Mouse (Mus musculus) midbrain, embryonic 16.5 days (tissue): ENCODE results near the gene Rbm20. TPM values are rescaled to one million over a fixed set of nuclear protein-coding genes. Genes with fewer than 3 reads are reported as not detected.
A peak's percentile ranks its signal among the peaks of the same experiment; 100 is the strongest.

Experiments
- ATAC-seq: fragments of 200-750 bp; cut with Nextera tagmentation; 2 replicates; pipeline ENCODE4 v1.8.0; 2017; ENCODE audit warnings: moderate TSS enrichment
- H3K27ac ChIP-seq: fragments of 300-500 bp; sonication (generic); 2 replicates; pipeline ENCODE4 v1.5.1; 2014; ENCODE audit warnings: mild to moderate bottlenecking, low read length, mixed read lengths
- H3K27me3 ChIP-seq: fragments of 300-500 bp; sonication (generic); 2 replicates; pipeline ENCODE4 v1.6.1; 2014; ENCODE audit warnings: low read depth, low read length, mixed read lengths; ENCODE audit not compliant: control insufficient read depth, insufficient read depth
- H3K36me3 ChIP-seq: fragments of 300-500 bp; sonication (generic); 2 replicates; pipeline ENCODE4 v1.6.1; 2014; ENCODE audit warnings: mild to moderate bottlenecking, low read length, moderate library complexity, mixed read lengths; ENCODE audit not compliant: control insufficient read depth, insufficient read depth
- H3K4me1 ChIP-seq: fragments of 300-500 bp; sonication (generic); 2 replicates; pipeline ENCODE4 v1.6.1; 2014; ENCODE audit warnings: mild to moderate bottlenecking, low read length, mixed read lengths; ENCODE audit not compliant: control insufficient read depth, insufficient read depth
- H3K4me2 ChIP-seq: fragments of 300-500 bp; sonication (generic); 2 replicates; pipeline ENCODE4 v1.6.1; 2014; ENCODE audit warnings: mild to moderate bottlenecking, low read length, mixed read lengths
- H3K4me3 ChIP-seq: fragments of 300-500 bp; sonication (generic); 2 replicates; pipeline ENCODE4 v1.5.1; 2014; ENCODE audit warnings: low read depth, mild to moderate bottlenecking, low read length, moderate library complexity, mixed read lengths
- H3K9ac ChIP-seq: fragments of 300-500 bp; sonication (generic); 2 replicates; pipeline ENCODE4 v1.6.1; 2014; ENCODE audit warnings: low read depth, low read length, mixed read lengths
- H3K9me3 ChIP-seq: fragments of 300-500 bp; sonication (generic); replicated peaks from 2 replicates; pipeline ENCODE4 v1.6.1; 2014; ENCODE audit warnings: mild to moderate bottlenecking, low read length, mixed read lengths; ENCODE audit not compliant: control insufficient read depth, poor library complexity, severe bottlenecking
- WGBS: fragments of 180-500 bp; shearing (Covaris S2); extraction: QIAGEN DNeasy Blood & Tissue Kit; methylation state at CpG from one replicate; pipeline ENCODE4 v1.1.7; 2014; 5-methylcytosine and 5-hydroxymethylcytosine counted together
- polyA plus RNA-seq: library from polyadenylated mRNA; unstranded; fragments of >200 nt; fragmentation: Nextera tagmentation; extraction: Ambion mirVana; gene quantifications from 2 replicates; pipeline ENCODE4 v1.2.1, GENCODE M21; 2015

Rbm20 gene
- polyA plus RNA-seq, 1 experiment from 2014 or later = 0.75 TPM

DNA sequence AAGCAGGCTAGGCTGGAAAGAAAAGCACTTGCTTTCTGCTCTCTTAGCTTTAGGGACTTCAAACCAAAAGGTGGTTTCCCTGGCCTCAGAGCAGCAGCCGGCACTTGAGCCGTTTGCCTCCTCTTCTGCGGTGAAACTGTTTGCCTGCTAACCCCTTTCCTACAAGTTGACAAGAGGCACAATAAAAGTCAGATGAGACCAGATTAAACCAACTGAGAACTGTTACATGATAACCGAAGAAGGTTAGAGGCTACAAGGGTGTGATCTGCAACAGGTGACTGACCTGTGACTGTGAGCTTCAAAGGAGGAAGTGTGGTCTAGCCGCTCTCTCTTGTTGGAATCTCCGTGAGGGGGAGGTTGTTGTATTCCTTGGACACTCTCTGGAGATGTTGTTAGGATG, 194.4 kb downstream of the Rbm20 start:
- peaks cover 4% of the 10 kb centered on the region; the same call in 1 of the 2 replicates for H3K4me1 ChIP-seq
- no peak overlapping the region for H3K4me3 ChIP-seq
- H3K36me3 ChIP-seq = no peaks in the 10 kb centered on the region
- H3K9ac ChIP-seq = no peak overlapping the region
- H3K4me2 ChIP-seq = no peak overlapping the region
- ATAC-seq = no peak
- WGBS = 82% methylated on average over 6 of the region's 6 CpGs
- H3K9me3 ChIP-seq = no peaks in the 10 kb centered on the region
- H3K27me3 ChIP-seq = no peaks in the 10 kb centered on the region
- no peak overlapping the region for H3K27ac ChIP-seq

DNA sequence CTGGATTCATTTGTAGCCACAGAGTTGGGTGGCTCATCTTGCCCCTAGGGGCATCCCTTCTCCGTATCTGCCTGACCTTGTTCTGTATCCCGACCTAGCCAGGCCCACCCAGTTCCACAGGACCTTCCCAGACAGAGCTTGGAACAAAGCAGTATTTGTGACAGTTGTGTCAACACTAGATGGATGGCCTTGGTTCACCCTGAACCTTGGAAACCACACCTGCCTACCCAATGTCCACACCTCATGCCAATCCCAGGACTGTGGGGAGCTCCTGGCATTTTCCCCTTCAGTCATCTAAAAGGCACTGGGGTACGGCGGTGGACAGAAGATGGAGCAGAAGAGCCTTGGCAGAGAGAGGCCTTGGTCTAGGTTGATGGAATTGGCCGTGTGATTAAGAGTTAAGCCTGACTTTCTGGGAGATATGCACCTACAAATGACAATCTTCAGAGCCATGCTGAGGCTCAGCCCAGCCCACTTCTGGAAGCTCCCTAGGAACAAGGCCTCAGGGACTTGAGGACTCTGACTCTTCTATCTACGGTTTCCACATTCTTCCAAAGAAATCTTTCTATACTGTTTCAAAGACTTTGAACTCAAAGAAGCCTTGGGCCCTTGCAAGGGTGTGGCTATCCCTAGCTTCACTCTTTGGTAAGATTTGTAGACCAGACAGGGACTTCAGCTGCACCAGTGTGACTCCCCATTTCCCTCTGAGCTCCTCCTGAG, 196.0 kb downstream of the Rbm20 start:
- no peak overlapping the region for H3K4me3 ChIP-seq
- no peak overlapping the region for H3K9ac ChIP-seq
- H3K9me3 ChIP-seq = no peaks in the 10 kb centered on the region
- WGBS = 90% methylated on average over 6 of the region's 6 CpGs
- H3K27ac ChIP-seq = no peak overlapping the region
- H3K36me3 ChIP-seq = no peaks in the 10 kb centered on the region
- no peak overlapping the region for H3K4me2 ChIP-seq
- no peak for ATAC-seq
- peaks cover 4% of the 10 kb centered on the region; the same call in 1 of the 2 replicates for H3K4me1 ChIP-seq
- no peaks in the 10 kb centered on the region for H3K27me3 ChIP-seq

DNA sequence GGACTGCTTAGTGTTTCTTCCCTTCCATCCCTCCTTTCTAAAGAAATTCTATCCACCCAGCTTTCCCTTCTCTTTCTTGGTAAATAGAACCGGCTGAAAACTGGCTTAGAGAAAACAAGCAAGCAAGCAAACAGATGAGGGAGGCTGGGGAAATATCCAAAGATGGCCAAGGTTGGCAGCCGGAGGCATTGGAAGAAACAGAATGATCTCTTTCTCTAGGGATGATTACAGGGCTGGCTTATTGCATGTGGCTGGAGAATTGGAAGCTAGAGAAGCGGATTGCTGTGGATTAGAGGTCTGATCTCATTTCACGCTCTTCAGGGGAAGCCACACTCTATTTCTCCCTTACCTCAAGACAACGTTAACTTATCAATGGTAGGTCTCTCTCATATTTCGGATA, 198.1 kb downstream of the Rbm20 start:
- 36% methylated on average over 6 of the region's 6 CpGs for WGBS
- Histone ChIP-seq H3K4me3 (no peak overlapping the region), H3K9ac (no peak overlapping the region), H3K27me3 (no peaks in the 10 kb centered on the region), H3K4me2 (no peak overlapping the region), H3K27ac (peak overlapping the region; percentile 29; the same call in 1 of the 2 replicates), H3K9me3 (no peaks in the 10 kb centered on the region), H3K4me1 (peaks cover 4% of the 10 kb centered on the region; the same call in 1 of the 2 replicates), H3K36me3 (no peaks in the 10 kb centered on the region)
- ATAC-seq = no peak

DNA sequence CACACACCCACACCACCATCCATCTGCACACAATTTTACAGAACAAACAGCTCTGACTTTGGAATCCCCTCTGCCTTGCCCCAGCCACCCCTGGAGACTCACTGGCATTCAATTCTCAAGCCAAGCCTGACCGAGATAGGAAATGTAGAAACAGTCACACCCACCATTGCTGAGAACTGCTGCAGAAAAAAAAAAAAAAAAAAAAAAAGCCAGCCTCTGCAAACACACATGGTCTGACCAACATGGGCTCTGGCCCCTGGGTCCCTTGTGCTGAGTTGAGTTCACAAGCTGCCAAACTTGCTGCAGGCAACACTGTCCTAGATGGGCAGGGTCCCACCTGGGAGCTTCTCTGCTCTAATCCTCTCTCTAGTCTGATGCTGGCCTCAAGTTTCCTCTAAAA, 200.7 kb downstream of the Rbm20 start:
- Histone ChIP-seq H3K36me3 (no peaks in the 10 kb centered on the region), H3K27ac (no peak overlapping the region), H3K9me3 (no peaks in the 10 kb centered on the region), H3K4me2 (no peak overlapping the region), H3K4me1 (peaks cover 4% of the 10 kb centered on the region; the same call in 1 of the 2 replicates), H3K4me3 (no peak overlapping the region), H3K27me3 (no peaks in the 10 kb centered on the region), H3K9ac (no peak overlapping the region)
- no peak for ATAC-seq
- WGBS = 44% methylated on average over 1 of the region's 1 CpGs

DNA sequence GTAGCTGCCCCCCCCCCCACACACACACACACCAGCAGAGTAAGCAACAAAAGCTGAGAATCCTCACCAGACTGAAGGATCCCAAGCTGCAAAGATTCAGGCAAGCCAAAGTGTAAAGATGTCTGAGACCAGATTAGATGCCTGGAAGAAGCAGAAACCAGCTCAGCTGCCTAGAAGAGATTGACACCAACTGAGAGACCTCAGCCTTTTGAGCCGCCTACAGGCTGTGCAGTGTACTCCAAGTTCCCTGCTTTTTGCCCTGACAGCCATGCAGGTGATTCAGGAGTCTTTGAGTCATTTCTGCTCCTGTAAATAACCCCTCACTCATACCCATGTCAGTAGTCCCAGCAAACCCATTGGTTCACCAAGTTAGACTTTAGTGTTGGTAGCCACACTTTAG, 203.4 kb downstream of the Rbm20 start:
- WGBS = 75% methylated on average over 1 of the region's 1 CpGs
- Histone ChIP-seq H3K27ac (no peak overlapping the region), H3K9me3 (no peaks in the 10 kb centered on the region), H3K36me3 (no peaks in the 10 kb centered on the region), H3K27me3 (no peaks in the 10 kb centered on the region), H3K4me3 (no peak overlapping the region), H3K9ac (no peak overlapping the region), H3K4me2 (no peak overlapping the region), H3K4me1 (no peaks in the 10 kb centered on the region)
- no peak for ATAC-seq

DNA sequence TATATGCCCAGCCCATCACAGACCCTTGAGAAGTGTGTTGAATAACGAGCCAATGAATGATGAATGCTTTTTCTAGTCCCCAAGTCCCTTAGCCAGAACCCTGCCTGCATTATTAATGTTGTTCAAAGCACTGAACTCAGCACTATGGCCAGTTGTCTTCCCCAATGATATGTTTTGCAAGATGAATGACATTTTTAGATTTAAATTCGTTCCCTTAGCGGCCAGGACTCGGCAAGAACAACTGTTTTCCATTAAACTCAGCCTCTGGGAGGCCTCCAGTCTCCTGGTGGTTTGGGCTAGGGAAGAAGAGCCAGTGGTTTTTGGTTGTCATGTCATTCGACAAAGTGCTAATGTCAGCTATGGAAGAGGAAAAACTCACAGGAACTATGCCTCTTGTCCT, 204.7 kb downstream of the Rbm20 start:
- WGBS = 49% methylated on average over 5 of the region's 5 CpGs
- no peak for ATAC-seq
- H3K4me3 ChIP-seq = no peak overlapping the region
- no peak overlapping the region for H3K9ac ChIP-seq
- no peak overlapping the region for H3K27ac ChIP-seq
- no peaks in the 10 kb centered on the region for H3K27me3 ChIP-seq
- no peaks in the 10 kb centered on the region for H3K9me3 ChIP-seq
- no peaks in the 10 kb centered on the region for H3K36me3 ChIP-seq
- H3K4me1 ChIP-seq = no peaks in the 10 kb centered on the region
- H3K4me2 ChIP-seq = no peak overlapping the region

DNA sequence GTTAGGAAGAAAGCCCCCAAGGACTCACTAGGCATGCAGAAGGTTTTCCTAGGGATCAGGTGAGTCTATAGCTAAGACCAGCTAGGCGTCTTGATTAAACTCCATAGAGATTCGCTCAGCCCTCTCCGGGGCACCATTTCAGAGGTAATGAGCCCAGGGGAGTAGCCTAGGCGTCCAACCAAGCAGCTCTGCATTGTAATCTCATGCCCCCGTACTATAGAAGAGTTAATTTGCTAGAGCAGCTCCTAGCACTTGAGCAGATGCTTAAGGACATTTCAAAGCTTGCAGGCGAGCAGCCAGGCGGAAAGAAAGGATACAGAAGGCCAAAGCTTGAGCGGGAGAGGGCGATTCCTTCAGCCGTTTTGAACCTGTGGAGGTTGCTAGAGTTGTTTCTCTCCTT, 208.3 kb downstream of the Rbm20 start:
- H3K9me3 ChIP-seq = no peaks in the 10 kb centered on the region
- H3K27me3 ChIP-seq = no peaks in the 10 kb centered on the region
- ATAC-seq = no peak
- H3K4me2 ChIP-seq = no peak overlapping the region
- no peak overlapping the region for H3K9ac ChIP-seq
- H3K36me3 ChIP-seq = no peaks in the 10 kb centered on the region
- 11% methylated on average over 10 of the region's 10 CpGs for WGBS
- no peaks in the 10 kb centered on the region for H3K4me1 ChIP-seq
- H3K27ac ChIP-seq = no peak overlapping the region
- no peak overlapping the region for H3K4me3 ChIP-seq

DNA sequence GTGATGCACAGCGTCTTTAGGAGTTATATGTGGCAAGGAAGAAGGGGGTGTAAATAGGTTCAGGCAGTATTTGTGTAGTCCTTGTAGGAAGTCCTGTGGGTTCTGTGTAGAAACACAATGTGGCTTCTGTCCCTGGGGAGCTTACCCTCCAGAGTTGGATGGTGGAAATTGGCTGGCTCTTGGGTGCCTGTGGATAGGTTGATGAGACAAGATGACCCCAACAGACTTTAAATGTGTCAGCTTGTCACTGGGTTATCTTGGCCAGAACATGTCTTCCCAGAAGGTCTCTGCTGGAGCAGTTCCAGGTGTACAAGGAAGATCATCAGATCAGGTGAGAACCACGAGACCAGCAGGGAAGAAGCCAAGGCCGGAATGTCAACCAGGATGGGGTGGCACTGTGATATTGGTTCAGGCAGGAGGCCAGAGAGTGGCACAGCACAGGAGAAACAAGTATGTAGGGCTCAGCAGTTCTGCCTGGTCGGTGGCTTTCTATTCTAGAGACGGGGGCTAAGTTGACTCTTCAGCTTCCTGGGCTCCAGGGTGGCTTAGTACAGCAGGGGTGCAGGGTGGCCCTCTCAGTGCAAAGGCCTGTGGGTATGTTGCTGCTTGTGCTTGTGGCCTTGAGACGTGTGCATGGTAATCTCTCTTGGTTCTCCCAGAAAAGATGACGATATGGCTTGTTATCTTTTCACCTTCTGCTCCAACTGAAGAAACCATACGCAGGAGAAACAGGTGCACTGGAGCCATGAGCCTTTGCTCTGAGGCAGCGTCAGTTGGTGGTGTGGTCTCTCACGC, 209.7 kb downstream of the Rbm20 start:
- Histone ChIP-seq H3K4me3 (no peak overlapping the region), H3K36me3 (no peaks in the 10 kb centered on the region), H3K27me3 (no peaks in the 10 kb centered on the region), H3K9ac (no peak overlapping the region), H3K4me2 (no peak overlapping the region), H3K27ac (no peak overlapping the region), H3K9me3 (no peaks in the 10 kb centered on the region), H3K4me1 (no peaks in the 10 kb centered on the region)
- no peak for ATAC-seq
- WGBS = 91% methylated on average over 10 of the region's 10 CpGs

DNA sequence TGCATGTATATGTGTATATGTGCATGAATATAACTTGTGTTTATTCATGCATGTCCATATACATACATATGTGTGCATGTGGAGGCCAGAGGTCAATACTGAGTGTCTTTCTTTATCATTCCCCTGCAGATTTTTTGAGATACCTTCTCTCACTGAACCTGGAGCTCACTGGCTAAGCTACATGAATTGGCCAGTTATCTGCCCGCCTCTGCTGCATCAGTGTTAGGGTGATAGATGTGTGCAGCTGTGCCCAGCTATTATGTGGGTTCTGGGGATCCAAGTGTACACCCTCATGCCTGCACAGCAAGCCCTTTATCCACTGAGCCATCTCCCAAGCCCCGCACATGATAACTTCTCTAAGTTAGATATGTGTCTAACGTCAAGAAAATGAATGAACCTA, 210.7 kb downstream of the Rbm20 start:
- no peak for ATAC-seq
- Histone ChIP-seq H3K27ac (no peak overlapping the region), H3K27me3 (no peaks in the 10 kb centered on the region), H3K4me2 (no peak overlapping the region), H3K4me3 (no peak overlapping the region), H3K4me1 (no peaks in the 10 kb centered on the region), H3K36me3 (no peaks in the 10 kb centered on the region), H3K9ac (no peak overlapping the region), H3K9me3 (no peaks in the 10 kb centered on the region)
- WGBS = 93% methylated on average over 3 of the region's 3 CpGs
